Mouse (Mus musculus) heart, embryonic 14.5 days (tissue): Measurements from ENCODE around the gene C2cd4d. TPM values are rescaled to one million over a fixed set of nuclear protein-coding genes. Genes with fewer than 3 reads are reported as not detected.

Source experiments
- ATAC-seq: fragments of 200-750 bp; cut with Nextera tagmentation; 2 replicates; pipeline ENCODE4 v1.8.0; 2017; ENCODE audit warnings: low read depth, moderate TSS enrichment; ENCODE audit not compliant: insufficient number of reproducible peaks, insufficient read depth, low FRiP score
- H3K27ac ChIP-seq, 2 experiments: fragments of 200-500 bp in 1 of 2; fragments of 300-500 bp in 1 of 2; sonication (generic) in 1 of 2; replicated peaks in 1 of 2; 2 replicates each; pipeline ENCODE4 v1.5.1; 2012 to 2014; ENCODE audit warnings: low read depth in 2 of 2, low read length in 2 of 2, control low read depth in 1 of 2, mild to moderate bottlenecking in 1 of 2, mixed read lengths in 1 of 2; ENCODE audit not compliant: control insufficient read depth in 1 of 2, insufficient read depth in 1 of 2
- H3K27me3 ChIP-seq: fragments of 300-500 bp; sonication (generic); 2 replicates; pipeline ENCODE4 v1.6.1; 2014; ENCODE audit warnings: mild to moderate bottlenecking, low read length, control low read depth; ENCODE audit not compliant: control insufficient read depth, insufficient read depth
- H3K36me3 ChIP-seq: fragments of 300-500 bp; sonication (generic); 2 replicates; pipeline ENCODE4 v1.6.1; 2014; ENCODE audit warnings: mild to moderate bottlenecking, control low read depth, low read length, mixed read lengths; ENCODE audit not compliant: control insufficient read depth, insufficient read depth
- H3K4me1 ChIP-seq, 2 experiments: fragments of 200-500 bp in 1 of 2; fragments of 300-500 bp in 1 of 2; sonication (generic) in 1 of 2; 2 replicates each; pipeline ENCODE4 v1.6.1; 2012 to 2014; ENCODE audit warnings: low read length in 2 of 2, control low read depth in 1 of 2, mixed read lengths in 1 of 2; ENCODE audit not compliant: control insufficient read depth in 2 of 2, insufficient read depth in 2 of 2
- H3K4me2 ChIP-seq: fragments of 300-500 bp; sonication (generic); 2 replicates; pipeline ENCODE4 v1.6.1; 2014; ENCODE audit warnings: mild to moderate bottlenecking, low read length
- H3K4me3 ChIP-seq, 2 experiments: fragments of 200-500 bp in 1 of 2; fragments of 300-500 bp in 1 of 2; sonication (generic) in 1 of 2; 2 replicates each; pipeline ENCODE4 v1.5.1; 2012 to 2014; ENCODE audit warnings: low read length in 2 of 2, mild to moderate bottlenecking in 2 of 2, control low read depth in 1 of 2, low read depth in 1 of 2, moderate library complexity in 1 of 2; ENCODE audit not compliant: control insufficient read depth in 1 of 2, insufficient read depth in 1 of 2
- H3K9ac ChIP-seq: fragments of 300-500 bp; sonication (generic); 2 replicates; pipeline ENCODE4 v1.6.1; 2014; ENCODE audit warnings: mild to moderate bottlenecking, low read length
- H3K9me3 ChIP-seq: fragments of 300-500 bp; sonication (generic); 2 replicates; pipeline ENCODE4 v1.6.1; 2016; ENCODE audit warnings: low read length, control low read depth; ENCODE audit not compliant: control insufficient read depth
- WGBS: fragments of 180-500 bp; shearing (Covaris S2); extraction: QIAGEN DNeasy Blood & Tissue Kit; methylation state at CpG from one replicate; pipeline ENCODE4 v1.1.7; 2014; 5-methylcytosine and 5-hydroxymethylcytosine counted together
- polyA plus RNA-seq: library from polyadenylated mRNA; unstranded; fragments of >200 nt; fragmentation: Nextera tagmentation; extraction: Ambion mirVana; gene quantifications from 2 replicates; pipeline ENCODE4 v1.2.1, GENCODE M21; 2014

C2cd4d gene
- 0.53 and 0.89 TPM in 2 replicates for polyA plus RNA-seq

GRCm38 (mm10) chr3:94362138-94362537 lies at the start of gene C2cd4d:
Gene C2cd4d, plus strand, starts transcription at chr3:94362438.
- 61% methylated on average over 7 of the region's 7 CpGs for WGBS
- ATAC-seq = no peak
- H3K4me1 ChIP-seq = no peaks in the 10 kb centered on the region
- H3K36me3 ChIP-seq = no peaks in the 10 kb centered on the region
- peak within 1 kb of the TSS; percentile 61 to 65 for H3K4me3 ChIP-seq
- H3K9ac ChIP-seq = peak within 1 kb of the TSS; percentile 78
- H3K27me3 ChIP-seq = peaks cover 44% of the 10 kb centered on the region
- H3K4me2 ChIP-seq = peak within 1 kb of the TSS; percentile 97
- H3K27ac ChIP-seq = no peak within 1 kb of the TSS
- H3K9me3 ChIP-seq = 0 out of 2 replicates have a peak, but pooled peaks cover 3% of the 10 kb centered on the region

GRCm38 (mm10) chr3:94328681-94329080 lies 33.6 kb upstream of the C2cd4d start:
- Histone ChIP-seq H3K27ac (no peak overlapping the region), H3K36me3 (peaks cover 30% of the 10 kb centered on the region), H3K4me1 (no peaks in the 10 kb centered on the region), H3K4me3 (no peak overlapping the region), H3K27me3 (no peaks in the 10 kb centered on the region), H3K4me2 (no peak overlapping the region), H3K9ac (no peak overlapping the region), H3K9me3 (no peaks in the 10 kb centered on the region)
- ATAC-seq = no peak
- WGBS = 62% methylated on average over 3 of the region's 3 CpGs

GRCm38 (mm10) chr3:94334442-94334841 lies 27.8 kb upstream of the C2cd4d start:
- Histone ChIP-seq H3K9me3 (0 out of 2 replicates have a peak, but pooled peaks cover 3% of the 10 kb centered on the region), H3K27me3 (no peaks in the 10 kb centered on the region), H3K4me1 (no peaks in the 10 kb centered on the region), H3K36me3 (peaks cover 15% of the 10 kb centered on the region), H3K9ac (no peak overlapping the region), H3K4me3 (no peak overlapping the region), H3K27ac (no peak overlapping the region), H3K4me2 (no peak overlapping the region)
- ATAC-seq = no peak
- 89% methylated on average over 4 of the region's 4 CpGs for WGBS

GRCm38 (mm10) chr3:94338522-94338921 lies 23.7 kb upstream of the C2cd4d start:
- Histone ChIP-seq H3K9me3 (0 out of 2 replicates have a peak, but pooled peaks cover 3% of the 10 kb centered on the region), H3K36me3 (no peaks in the 10 kb centered on the region), H3K4me2 (no peak overlapping the region), H3K9ac (no peak overlapping the region), H3K27ac (no peak overlapping the region), H3K4me1 (peaks cover 0 to 6% of the 10 kb centered on the region in 2 experiments; a peak in 2 of 4 replicates), H3K4me3 (no peak overlapping the region), H3K27me3 (no peaks in the 10 kb centered on the region)
- no peak for ATAC-seq
- WGBS = 75% methylated on average over 3 of the region's 3 CpGs

GRCm38 (mm10) chr3:94341959-94342422 lies 20.2 kb upstream of the C2cd4d start, which contains the start of gene Them5:
Gene Them5, plus strand, starts transcription at chr3:94342099.
- Histone ChIP-seq H3K9ac (no peak within 1 kb of the TSS), H3K4me2 (no peak within 1 kb of the TSS), H3K9me3 (no peaks in the 10 kb centered on the region), H3K27me3 (no peaks in the 10 kb centered on the region), H3K4me3 (no peak within 1 kb of the TSS), H3K36me3 (no peaks in the 10 kb centered on the region), H3K27ac (no peak within 1 kb of the TSS), H3K4me1 (peaks cover 0 to 6% of the 10 kb centered on the region in 2 experiments; a peak in 2 of 4 replicates)
- no peak for ATAC-seq
- WGBS = 20% methylated on average over 3 of the region's 3 CpGs

GRCm38 (mm10) chr3:94342552-94342951 lies 19.7 kb upstream of the C2cd4d start:
- Histone ChIP-seq H3K4me2 (no peak overlapping the region), H3K36me3 (no peaks in the 10 kb centered on the region), H3K27me3 (no peaks in the 10 kb centered on the region), H3K4me1 (peaks cover 0 to 6% of the 10 kb centered on the region in 2 experiments; a peak in 2 of 4 replicates), H3K9ac (no peak overlapping the region), H3K27ac (no peak overlapping the region), H3K9me3 (no peaks in the 10 kb centered on the region), H3K4me3 (no peak overlapping the region)
- WGBS = 48% methylated on average over 1 of the region's 1 CpGs
- ATAC-seq = no peak

GRCm38 (mm10) chr3:94344182-94344581 lies 18.1 kb upstream of the C2cd4d start:
- no peak overlapping the region for H3K4me3 ChIP-seq
- no peak for ATAC-seq
- peaks cover 0 to 6% of the 10 kb centered on the region in 2 experiments; a peak in 2 of 4 replicates for H3K4me1 ChIP-seq
- H3K36me3 ChIP-seq = no peaks in the 10 kb centered on the region
- H3K9me3 ChIP-seq = no peaks in the 10 kb centered on the region
- no peak overlapping the region for H3K9ac ChIP-seq
- H3K27me3 ChIP-seq = no peaks in the 10 kb centered on the region
- H3K27ac ChIP-seq = no peak overlapping the region
- H3K4me2 ChIP-seq = no peak overlapping the region
- WGBS = 76% methylated on average over 2 of the region's 2 CpGs

GRCm38 (mm10) chr3:94344897-94345296 lies 17.3 kb upstream of the C2cd4d start:
- Histone ChIP-seq H3K4me3 (no peak overlapping the region), H3K9me3 (no peaks in the 10 kb centered on the region), H3K27me3 (no peaks in the 10 kb centered on the region), H3K4me1 (peaks cover 0 to 6% of the 10 kb centered on the region in 2 experiments; a peak in 2 of 4 replicates), H3K36me3 (no peaks in the 10 kb centered on the region), H3K4me2 (no peak overlapping the region), H3K9ac (no peak overlapping the region), H3K27ac (no peak overlapping the region)
- WGBS = 72% methylated on average over 3 of the region's 3 CpGs
- ATAC-seq = no peak
